Mouse (Mus musculus) liver, adult 10 weeks (tissue): ENCODE results near the gene Rnf135. TPM values are rescaled to one million over a fixed set of nuclear protein-coding genes. Genes with fewer than 3 reads are reported as not detected.

ENCODE experiments used
- polyA plus RNA-seq: library from polyadenylated mRNA; stranded (reverse); fragments of 350-450 nt; fragmentation: Illumina TruSeq; extraction: RNeasy Lipid Tissue Mini Kit (QIAGEN cat#74804); gene quantifications from one replicate; pipeline ENCODE4 v1.2.3, GENCODE M21; 2014; ENCODE audit warnings: low read depth, low replicate concordance

Rnf135 gene
- polyA plus RNA-seq: 8.7 TPM

GRCm38 (mm10) chr11:80183705-80184255 lies at the start of gene Rnf135:
Rnf135 (plus strand) TSS chr11:80183851.

GRCm38 (mm10) chr11:80141825-80142521 lies 41.7 kb upstream of the Rnf135 start, which contains the start of gene Tefm:
Tefm (minus strand) TSS chr11:80142175.

GRCm38 (mm10) chr11:80153857-80154495 lies 29.7 kb upstream of the Rnf135 start, which contains the start of gene Adap2:
Adap2 (plus strand) TSS chr11:80154105.

GRCm38 (mm10) chr11:80208860-80209800 lies 25.5 kb downstream of the Rnf135 start, which contains the start of gene Rhot1:
Rhot1 (plus strand) TSS chr11:80209019.

Other genes starting within 250 kb of the Rnf135 start
- 24.3 TPM for gene Utp6, start 221.5 kb upstream of the Rnf135 start, polyA plus RNA-seq
- 36.8 TPM for gene Suz12, start 190.7 kb upstream of the Rnf135 start, polyA plus RNA-seq
- gene Crlf3, start 102.9 kb upstream of the Rnf135 start, polyA plus RNA-seq: 8.9 TPM
- 1.7 TPM for gene Atad5, start 94.5 kb upstream of the Rnf135 start, polyA plus RNA-seq
- gene Tefm, start 41.7 kb upstream of the Rnf135 start, polyA plus RNA-seq: 22.6 TPM
- 11.0 TPM for gene Adap2, start 29.7 kb upstream of the Rnf135 start, polyA plus RNA-seq
- gene Rhot1, start 25.2 kb downstream of the Rnf135 start, polyA plus RNA-seq: 58.1 TPM
- not detected for gene Rhbdl3, start 117.1 kb downstream of the Rnf135 start, polyA plus RNA-seq
- 14.5 TPM for gene 5730455P16Rik, start 194.2 kb downstream of the Rnf135 start, polyA plus RNA-seq
- gene Zfp207, start 199.4 kb downstream of the Rnf135 start, polyA plus RNA-seq: 132 TPM
- gene Psmd11, start 244.8 kb downstream of the Rnf135 start, polyA plus RNA-seq: 140 TPM